Mouse (Mus musculus) MEL (cell line): ENCODE results near the gene Slc12a6. TPM values are rescaled to one million over a fixed set of nuclear protein-coding genes. Genes with fewer than 3 reads are reported as not detected.

Experiments
- DNase-seq: peaks from one replicate; pipeline ENCODE4 v3.0.0; 2011; ENCODE audit warnings: low read depth, low spot score
- H3K27ac ChIP-seq: 2 replicates; pipeline ENCODE4 v1.5.1; 2012; ENCODE audit warnings: low read depth, mild to moderate bottlenecking, control low read depth, low read length, moderate library complexity; ENCODE audit not compliant: control insufficient read depth
- H3K27me3 ChIP-seq, 2 experiments: fragments of 150-350 bp in 1 of 2; sonication (generic) in 1 of 2; 2 replicates each; pipeline ENCODE4 v1.6.1; 2012; ENCODE audit warnings: low read length in 2 of 2, mild to moderate bottlenecking in 2 of 2, improper control_type of control experiment in 1 of 2, moderate library complexity in 1 of 2; ENCODE audit not compliant: insufficient read depth in 2 of 2, control insufficient read depth in 1 of 2
- H3K36me3 ChIP-seq, 2 experiments: 2 replicates each; pipeline ENCODE4 v1.6.1; 2012 to 2014; ENCODE audit warnings: low read length in 2 of 2, improper control_type of control experiment in 1 of 2, inconsistent platforms in 1 of 2, mild to moderate bottlenecking in 1 of 2; ENCODE audit not compliant: insufficient read depth in 2 of 2, control insufficient read depth in 1 of 2
- H3K4me1 ChIP-seq, 2 experiments: fragments of 150-350 bp in 1 of 2; sonication (generic) in 1 of 2; 2 replicates each; pipeline ENCODE4 v1.6.1; 2012; ENCODE audit warnings: low read length in 2 of 2, improper control_type of control experiment in 1 of 2, mild to moderate bottlenecking in 1 of 2; ENCODE audit not compliant: insufficient read depth in 2 of 2, control insufficient read depth in 1 of 2
- H3K4me3 ChIP-seq, 2 experiments: fragments of 150-350 bp in 1 of 2; sonication (generic) in 1 of 2; 2 replicates each; pipeline ENCODE4 v1.5.1; 2012; ENCODE audit warnings: low read depth in 2 of 2, low read length in 2 of 2, mild to moderate bottlenecking in 2 of 2, moderate library complexity in 2 of 2, control low read depth in 1 of 2, improper control_type of control experiment in 1 of 2; ENCODE audit not compliant: control insufficient read depth in 1 of 2, insufficient read depth in 1 of 2
- H3K79me2 ChIP-seq: 2 replicates; pipeline ENCODE4 v1.6.1; 2012; ENCODE audit warnings: mild to moderate bottlenecking, low read length, moderate library complexity; ENCODE audit not compliant: control insufficient read depth, poor library complexity, insufficient read depth
- H3K9ac ChIP-seq: 2 replicates; pipeline ENCODE4 v1.6.1; 2012; ENCODE audit warnings: low read depth, mild to moderate bottlenecking, control low read depth, low read length, moderate library complexity; ENCODE audit not compliant: control insufficient read depth, poor library complexity, severe bottlenecking
- H3K9me3 ChIP-seq: fragments of 150-350 bp; sonication (generic); replicated peaks from 2 replicates; pipeline ENCODE4 v1.6.1; 2012; ENCODE audit warnings: mild to moderate bottlenecking, low read length, improper control_type of control experiment, moderate library complexity; ENCODE audit not compliant: insufficient read depth
- CHD1 ChIP-seq: IDR thresholded peaks from 2 replicates; pipeline ENCODE4 v1.6.1; 2012; ENCODE audit warnings: low read depth, mild to moderate bottlenecking, inconsistent platforms, low read length, improper control_type of control experiment
- ELF1 ChIP-seq: IDR thresholded peaks from 2 replicates; pipeline ENCODE4 v1.6.1; 2014; ENCODE audit warnings: low read depth, mild to moderate bottlenecking, inconsistent platforms, low read length, improper control_type of control experiment, moderate library complexity
- EP300 ChIP-seq, 2 experiments: IDR thresholded peaks; 2 replicates each; pipeline ENCODE4 v1.6.1; 2011; ENCODE audit warnings: improper control_type of control experiment in 2 of 2, low read length in 2 of 2, low read depth in 1 of 2, mild to moderate bottlenecking in 1 of 2
- ETS1 ChIP-seq: IDR thresholded peaks from 2 replicates; pipeline ENCODE4 v1.6.1; 2012; ENCODE audit warnings: low read depth, mild to moderate bottlenecking, inconsistent platforms, low read length, improper control_type of control experiment, moderate library complexity
- GATA1 ChIP-seq: IDR thresholded peaks from 2 replicates; pipeline ENCODE4 v1.6.1; 2011; ENCODE audit warnings: low read depth, low read length, improper control_type of control experiment
- HCFC1 ChIP-seq: IDR thresholded peaks from 2 replicates; pipeline ENCODE4 v1.6.1; 2012; ENCODE audit warnings: low read depth, mild to moderate bottlenecking, inconsistent platforms, low read length, improper control_type of control experiment, moderate library complexity
- KAT2A ChIP-seq: conservative IDR thresholded peaks from 2 replicates; pipeline ENCODE4 v1.6.1; 2012; ENCODE audit warnings: low read depth, low read length, improper control_type of control experiment, inconsistent platforms
- MAFK ChIP-seq: IDR thresholded peaks from 2 replicates; pipeline ENCODE4 v1.6.1; 2011; ENCODE audit warnings: low read depth, mild to moderate bottlenecking, low read length, improper control_type of control experiment, borderline replicate concordance
- MAX ChIP-seq: IDR thresholded peaks from 2 replicates; pipeline ENCODE4 v1.6.1; 2011; ENCODE audit warnings: low read length, improper control_type of control experiment
- MXI1 ChIP-seq: IDR thresholded peaks from 2 replicates; pipeline ENCODE4 v1.6.1; 2011; ENCODE audit warnings: mild to moderate bottlenecking, low read depth, low read length, improper control_type of control experiment
- MYC ChIP-seq: IDR thresholded peaks from 2 replicates; pipeline ENCODE4 v1.6.1; 2011; ENCODE audit warnings: low read depth, mild to moderate bottlenecking, low read length, improper control_type of control experiment, moderate library complexity
- NELFE ChIP-seq: IDR thresholded peaks from 2 replicates; pipeline ENCODE4 v1.6.1; 2011; ENCODE audit warnings: low read depth, low read length, improper control_type of control experiment
- NRF1 ChIP-seq: IDR thresholded peaks from 2 replicates; pipeline ENCODE4 v1.6.1; 2014; ENCODE audit warnings: low read depth, mild to moderate bottlenecking, inconsistent platforms, low read length, improper control_type of control experiment, moderate library complexity; ENCODE audit not compliant: poor library complexity, insufficient read depth, severe bottlenecking
- POLR2A ChIP-seq, 2 experiments: IDR thresholded peaks; 2 replicates each; pipeline ENCODE4 v1.6.1; 2011 to 2012; ENCODE audit warnings: low read length in 2 of 2, mild to moderate bottlenecking in 2 of 2, control low read depth in 1 of 2, improper control_type of control experiment in 1 of 2, low read depth in 1 of 2, moderate library complexity in 1 of 2; ENCODE audit not compliant: control insufficient read depth in 1 of 2, insufficient read depth in 1 of 2, poor library complexity in 1 of 2
- POLR2AphosphoS2 ChIP-seq: IDR thresholded peaks from 2 replicates; pipeline ENCODE4 v1.6.1; 2011; ENCODE audit warnings: low read length, improper control_type of control experiment
- RCOR1 ChIP-seq: IDR thresholded peaks from 2 replicates; pipeline ENCODE4 v1.6.1; 2012; ENCODE audit warnings: low read depth, mild to moderate bottlenecking, inconsistent platforms, low read length, improper control_type of control experiment
- SIN3A ChIP-seq: IDR thresholded peaks from 2 replicates; pipeline ENCODE4 v1.6.1; 2012; ENCODE audit warnings: low read length, improper control_type of control experiment, inconsistent platforms
- SMC3 ChIP-seq: IDR thresholded peaks from 2 replicates; pipeline ENCODE4 v1.6.1; 2011; ENCODE audit warnings: low read depth, low read length, improper control_type of control experiment
- TAL1 ChIP-seq: IDR thresholded peaks from 2 replicates; pipeline ENCODE4 v1.6.1; 2012; ENCODE audit warnings: mild to moderate bottlenecking, inconsistent platforms, low read length, moderate library complexity, mixed read lengths
- TBP ChIP-seq: IDR thresholded peaks from 2 replicates; pipeline ENCODE4 v1.8.0; 2011; ENCODE audit warnings: low read depth, low read length, improper control_type of control experiment
- USF2 ChIP-seq, 2 experiments: IDR thresholded peaks; 2 replicates each; pipeline ENCODE4 v1.6.1; 2011 to 2012; ENCODE audit warnings: improper control_type of control experiment in 2 of 2, low read length in 2 of 2, borderline replicate concordance in 1 of 2, inconsistent platforms in 1 of 2, low read depth in 1 of 2, mild to moderate bottlenecking in 1 of 2; ENCODE audit not compliant: insufficient read depth in 1 of 2
- ZNF384 ChIP-seq: IDR thresholded peaks from 2 replicates; pipeline ENCODE4 v1.6.1; 2012; ENCODE audit warnings: low read depth, mild to moderate bottlenecking, inconsistent platforms, low read length, improper control_type of control experiment
- polyA plus RNA-seq, 2 experiments: library from polyadenylated mRNA; stranded (reverse) in 1 of 2; unstranded in 1 of 2; fragments of >175 nt in 1 of 2; fragments of >200 nt in 1 of 2; gene quantifications; 2 replicates each; pipeline versions ENCODE4 v1.2.1 to v1.2.4; 2012; ENCODE audit warnings: low replicate concordance in 2 of 2, low read depth in 1 of 2; ENCODE audit not compliant: insufficient read length in 2 of 2, insufficient read depth in 1 of 2, missing spikeins in 1 of 2
- total RNA-seq: library from RNA; depleted of rRNA; stranded (reverse); fragments of 300-350 nt; gene quantifications from 2 replicates; pipeline ENCODE4 v1.2.3, GENCODE M21; 2012

Gene Slc12a6
- total and polyA plus RNA-seq, 3 experiments = 20.4 to 21.2 TPM; not detected in 1

GRCm38 (mm10) chr2:112298221-112298620 lies 32.6 kb downstream of the Slc12a6 start:
- H3K27me3 ChIP-seq = no peaks in the 10 kb centered on the region

GRCm38 (mm10) chr2:112308671-112309070 lies 43.0 kb downstream of the Slc12a6 start:
- peaks cover 17% of the 10 kb centered on the region in 2 experiments for H3K4me1 ChIP-seq
- H3K36me3 ChIP-seq = peaks cover 0 to 28% of the 10 kb centered on the region in 2 experiments; a peak in 3 of 4 replicates
- H3K4me3 ChIP-seq = peak overlapping the region; percentile 39 to 55
- TF ChIP-seq SIN3A (no peak), GATA1 (no peak), ZNF384 (0 out of 2 replicates have a peak, but pooled peaks have one; percentile 9)
- TF ChIP-seq, all 39 proteins: peak for 1
- Histone ChIP-seq H3K9ac (peak overlapping the region; percentile 64), H3K9me3 (no peaks in the 10 kb centered on the region), H3K27me3 (no peaks in the 10 kb centered on the region), H3K79me2 (no peaks in the 10 kb centered on the region), H3K27ac (peak overlapping the region; percentile 58)
- peak; percentile 64 for DNase-seq

More at GRCm38 (mm10) chr2:112298221-112298620, 32.6 kb downstream of the Slc12a6 start:
- H3K4me3 ChIP-seq = no peak overlapping the region
- no peaks in the 10 kb centered on the region for H3K9me3 ChIP-seq
- no peak overlapping the region for H3K27ac ChIP-seq
- no peaks in the 10 kb centered on the region for H3K4me1 ChIP-seq
- peaks cover 1% of the 10 kb centered on the region; the same call in 1 of the 2 replicates for H3K79me2 ChIP-seq
- H3K36me3 ChIP-seq = peaks cover under 1 to 2% of the 10 kb centered on the region in 2 experiments; a peak in 2 of 4 replicates
- no peak overlapping the region for H3K9ac ChIP-seq
- DNase-seq = no peak
- TF ChIP-seq TBP (no peak), USF2 (IDR thresholded peaks at IDR 0.05; ENCODE audit: borderline replicate concordance in 1 of 2, insufficient read depth in 1 of 2, low read depth in 1 of 2, low read length in 2 of 2) (no peak), ZNF384 (no peak), NRF1 (no peak), POLR2AphosphoS2 (no peak), CHD1 (no peak), KAT2A (no peak), TAL1 (no peak), SMC3 (no peak)

GRCm38 (mm10) chr2:112309161-112309600 lies 43.6 kb downstream of the Slc12a6 start:
- no peaks in the 10 kb centered on the region for H3K27me3 ChIP-seq
- H3K79me2 ChIP-seq = no peaks in the 10 kb centered on the region
- H3K9me3 ChIP-seq = no peaks in the 10 kb centered on the region
- H3K4me3 ChIP-seq = peak overlapping the region; percentile 39 to 55
- TF ChIP-seq SMC3 (no peak), USF2 (IDR thresholded peaks at IDR 0.05; ENCODE audit: borderline replicate concordance in 1 of 2, insufficient read depth in 1 of 2, low read depth in 1 of 2, low read length in 2 of 2) (no peak), MXI1 (peak; percentile 33; the same call in 1 of the 2 replicates), HCFC1 (peak; percentile 33; the same call in 1 of the 2 replicates), ETS1 (peak; percentile 55; the same call in 1 of the 2 replicates), RCOR1 (no peak), MAX (peak; percentile 47; the same call in 1 of the 2 replicates), MAFK (no peak), ELF1 (peak; percentile 60), NELFE (no peak), POLR2A (IDR thresholded peaks at IDR 0.05; ENCODE audit: control insufficient read depth in 1 of 2, insufficient read depth in 1 of 2, low read depth in 1 of 2, low read length in 2 of 2, poor library complexity in 1 of 2) (peak in 1 of 2 experiments; percentile 49; a peak in 1 of 4 replicates), EP300 (IDR thresholded peaks at IDR 0.05; ENCODE audit: low read depth in 1 of 2, low read length in 2 of 2) (peak in 1 of 2 experiments; percentile 82; a peak in 3 of 4 replicates), MYC (0 out of 2 replicates have a peak, but pooled peaks have one; percentile 72), GATA1 (peak; percentile 72), TAL1 (no peak), SIN3A (0 out of 2 replicates have a peak, but pooled peaks have one; percentile 53), TBP (0 out of 2 replicates have a peak, but pooled peaks have one; percentile 22)
- H3K27ac ChIP-seq = peak overlapping the region; percentile 58
- DNase-seq = peak; percentile 90
- H3K9ac ChIP-seq = peak overlapping the region; percentile 64
- H3K4me1 ChIP-seq = peaks cover 17% of the 10 kb centered on the region in 2 experiments
- peaks cover 0 to 28% of the 10 kb centered on the region in 2 experiments; a peak in 3 of 4 replicates for H3K36me3 ChIP-seq
